Mouse (Mus musculus): Measurements from ENCODE around the gene Arid1b. TPM values are rescaled to one million over a fixed set of nuclear protein-coding genes. Genes with fewer than 3 reads are reported as not detected.

Gene Arid1b
- total RNA-seq, 1 experiment = 9.2 TPM

DNA sequence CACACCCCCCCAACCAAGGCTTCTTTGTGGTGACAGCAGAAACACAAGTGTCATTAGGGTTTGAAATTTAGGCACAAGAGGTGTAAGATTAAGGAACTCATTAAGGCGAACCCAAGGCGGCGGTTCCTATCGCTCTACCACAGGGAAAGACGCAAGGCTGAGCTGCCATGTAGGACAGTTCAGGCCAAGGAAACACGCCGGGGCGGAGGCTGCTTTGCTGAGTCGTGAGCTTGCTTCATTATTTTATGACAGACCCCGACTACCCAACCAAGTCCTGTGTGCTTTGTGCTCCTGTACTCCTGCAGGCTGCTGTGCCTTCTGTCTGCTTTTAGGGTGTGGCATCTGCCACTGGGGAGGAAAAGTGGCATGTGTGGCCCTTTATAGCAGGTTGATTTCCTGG lies 2.5 kb upstream of the Arid1b start:
- no peak for DNase-seq (ENCODE audit: low read depth, low spot score)
- Histone ChIP-seq H3K4me3 (ENCODE audit: insufficient read depth in 1 of 2, low read depth in 1 of 2, low read length in 2 of 2, poor library complexity in 1 of 2, severe bottlenecking in 1 of 2) (no peak overlapping the region), H3K9ac (ENCODE audit: insufficient read depth, low read depth, low read length, poor library complexity, severe bottlenecking) (no peak overlapping the region), H3K4me1 (ENCODE audit: control insufficient read depth in 2 of 2, insufficient read depth in 2 of 2, low read length in 2 of 2, poor library complexity in 1 of 2) (peaks cover 0 to 5% of the 10 kb centered on the region in 2 experiments; a peak in 1 of 4 replicates), H3K27ac (ENCODE audit: insufficient read depth, low read depth, low read length, poor library complexity, severe bottlenecking) (no peak overlapping the region), H3K36me3 (ENCODE audit: control insufficient read depth, insufficient read depth, low read length, poor library complexity, severe bottlenecking) (no peaks in the 10 kb centered on the region), H3K9me3 (ENCODE audit: control insufficient read depth, insufficient read depth, low read depth, low read length) (no peaks in the 10 kb centered on the region)
- TF ChIP-seq MAFK (IDR thresholded peaks at IDR 0.05; ENCODE audit: insufficient read depth, low read depth, low read length) (no peak), CHD2 (IDR thresholded peaks at IDR 0.05; ENCODE audit: low read depth, low read length) (no peak), ZC3H11A (IDR thresholded peaks at IDR 0.05; ENCODE audit: borderline replicate concordance, low read depth, low read length) (no peak), HCFC1 (IDR thresholded peaks at IDR 0.05; ENCODE audit: borderline replicate concordance, insufficient read depth, low read length) (no peak), ZNF384 (IDR thresholded peaks at IDR 0.05; ENCODE audit: low read depth, low read length) (no peak)
- in situ Hi-C loops (cut with MboI; ENCODE audit: low sequenced_read_pairs in 2 of 2, unreplicated experiment in 2 of 2) = no loop called here

DNA sequence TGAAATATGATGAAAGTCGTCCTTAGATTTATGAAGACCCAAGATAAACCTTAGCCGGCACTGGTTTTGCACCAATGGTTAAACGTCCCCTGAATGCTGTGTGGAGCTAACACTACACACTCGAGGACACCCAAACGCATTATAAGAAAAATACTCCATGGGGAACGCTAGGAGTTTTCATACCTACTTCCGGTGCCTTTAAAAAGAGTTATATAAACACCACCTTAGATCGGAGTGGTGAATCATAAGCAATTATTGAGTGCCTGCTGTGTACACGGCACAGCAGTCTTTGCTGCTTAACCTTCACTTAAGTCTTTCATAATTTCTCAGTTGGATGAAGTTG lies 664 bp upstream of the Arid1b start:
- TF ChIP-seq HCFC1 (IDR thresholded peaks at IDR 0.05; ENCODE audit: borderline replicate concordance, insufficient read depth, low read length) = no peak
- TF ChIP-seq ZNF384 (IDR thresholded peaks at IDR 0.05; ENCODE audit: low read depth, low read length) = no peak
- no peak for TF ChIP-seq MAFK (IDR thresholded peaks at IDR 0.05; ENCODE audit: insufficient read depth, low read depth, low read length)
- no peak for TF ChIP-seq CHD2 (IDR thresholded peaks at IDR 0.05; ENCODE audit: low read depth, low read length)
- no peak for TF ChIP-seq ZC3H11A (IDR thresholded peaks at IDR 0.05; ENCODE audit: borderline replicate concordance, low read depth, low read length)
- Histone ChIP-seq H3K27ac (ENCODE audit: insufficient read depth, low read depth, low read length, poor library complexity, severe bottlenecking) (no peak overlapping the region; the same call in 1 of the 2 replicates), H3K36me3 (ENCODE audit: control insufficient read depth, insufficient read depth, low read length, poor library complexity, severe bottlenecking) (no peaks in the 10 kb centered on the region), H3K9me3 (ENCODE audit: control insufficient read depth, insufficient read depth, low read depth, low read length) (no peaks in the 10 kb centered on the region), H3K9ac (ENCODE audit: insufficient read depth, low read depth, low read length, poor library complexity, severe bottlenecking) (peak overlapping the region; percentile 90), H3K4me1 (ENCODE audit: control insufficient read depth in 2 of 2, insufficient read depth in 2 of 2, low read length in 2 of 2, poor library complexity in 1 of 2) (peaks cover 0 to 7% of the 10 kb centered on the region in 2 experiments; a peak in 1 of 4 replicates), H3K4me3 (ENCODE audit: insufficient read depth in 1 of 2, low read depth in 1 of 2, low read length in 2 of 2, poor library complexity in 1 of 2, severe bottlenecking in 1 of 2) (peak overlapping the region; percentile 84 to 90)
- no peak for DNase-seq (ENCODE audit: low read depth, low spot score)
- in situ Hi-C loops (cut with MboI; ENCODE audit: low sequenced_read_pairs in 2 of 2, unreplicated experiment in 2 of 2) = no loop called here

GRCm38 (mm10) chr17:4994504-4994812 lies 326 bp downstream of the Arid1b start:
- peak overlapping the region; percentile 85 for H3K27ac ChIP-seq (ENCODE audit: insufficient read depth, low read depth, low read length, poor library complexity, severe bottlenecking)
- H3K36me3 ChIP-seq (ENCODE audit: control insufficient read depth, insufficient read depth, low read length, poor library complexity, severe bottlenecking) = no peaks in the 10 kb centered on the region
- H3K9ac ChIP-seq (ENCODE audit: insufficient read depth, low read depth, low read length, poor library complexity, severe bottlenecking) = peak overlapping the region; percentile 90
- in situ Hi-C loops (cut with MboI; ENCODE audit: low sequenced_read_pairs in 2 of 2, unreplicated experiment in 2 of 2) = no loop called here
- no peak for DNase-seq (ENCODE audit: low read depth, low spot score)
- peak overlapping the region; percentile 84 to 90 for H3K4me3 ChIP-seq (ENCODE audit: insufficient read depth in 1 of 2, low read depth in 1 of 2, low read length in 2 of 2, poor library complexity in 1 of 2, severe bottlenecking in 1 of 2)
- peaks cover 0 to 7% of the 10 kb centered on the region in 2 experiments; a peak in 1 of 4 replicates for H3K4me1 ChIP-seq (ENCODE audit: control insufficient read depth in 2 of 2, insufficient read depth in 2 of 2, low read length in 2 of 2, poor library complexity in 1 of 2)
- TF ChIP-seq CHD2 (IDR thresholded peaks at IDR 0.05; ENCODE audit: low read depth, low read length) (no peak), ZC3H11A (IDR thresholded peaks at IDR 0.05; ENCODE audit: borderline replicate concordance, low read depth, low read length) (no peak), MAFK (IDR thresholded peaks at IDR 0.05; ENCODE audit: insufficient read depth, low read depth, low read length) (no peak), HCFC1 (IDR thresholded peaks at IDR 0.05; ENCODE audit: borderline replicate concordance, insufficient read depth, low read length) (no peak), ZNF384 (IDR thresholded peaks at IDR 0.05; ENCODE audit: low read depth, low read length) (no peak)
- H3K9me3 ChIP-seq (ENCODE audit: control insufficient read depth, insufficient read depth, low read depth, low read length) = no peaks in the 10 kb centered on the region

DNA sequence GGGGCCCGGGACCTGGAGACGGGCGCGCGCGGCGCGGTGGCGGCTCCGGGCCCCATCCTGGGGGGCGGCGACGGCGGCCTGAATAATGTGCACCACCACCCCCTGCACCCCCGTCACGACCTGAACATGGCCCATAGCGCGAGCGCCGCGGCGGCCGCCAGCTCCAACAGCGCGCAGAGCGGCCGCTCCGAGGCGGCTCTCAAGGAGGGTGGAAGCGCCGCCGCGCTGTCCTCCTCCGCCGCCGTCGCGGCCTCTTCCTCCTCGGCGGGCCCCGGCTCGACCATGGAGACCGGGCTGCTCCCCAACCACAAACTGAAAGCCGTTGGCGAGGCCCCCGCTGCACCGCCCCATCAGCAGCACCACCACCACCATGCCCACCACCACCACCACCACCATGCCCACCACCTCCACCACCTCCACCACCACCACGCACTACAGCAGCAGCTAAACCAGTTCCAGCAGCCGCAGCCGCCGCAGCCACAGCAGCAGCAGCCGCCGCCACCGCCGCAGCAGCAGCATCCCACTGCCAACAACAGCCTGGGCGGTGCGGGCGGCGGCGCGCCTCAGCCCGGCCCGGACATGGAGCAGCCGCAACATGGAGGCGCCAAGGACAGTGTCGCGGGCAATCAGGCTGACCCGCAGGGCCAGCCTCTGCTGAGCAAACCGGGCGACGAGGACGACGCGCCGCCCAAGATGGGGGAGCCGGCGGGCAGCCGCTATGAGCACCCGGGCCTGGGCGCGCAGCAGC lies 855 bp downstream of the Arid1b start:
- DNase-seq (ENCODE audit: low read depth, low spot score) = no peak
- in situ Hi-C loops (cut with MboI; ENCODE audit: low sequenced_read_pairs in 2 of 2, unreplicated experiment in 2 of 2) = no loop called here
- Histone ChIP-seq H3K36me3 (ENCODE audit: control insufficient read depth, insufficient read depth, low read length, poor library complexity, severe bottlenecking) (no peaks in the 10 kb centered on the region), H3K27ac (ENCODE audit: insufficient read depth, low read depth, low read length, poor library complexity, severe bottlenecking) (peak overlapping the region; percentile 85), H3K9ac (ENCODE audit: insufficient read depth, low read depth, low read length, poor library complexity, severe bottlenecking) (peak overlapping the region; percentile 90), H3K4me3 (ENCODE audit: insufficient read depth in 1 of 2, low read depth in 1 of 2, low read length in 2 of 2, poor library complexity in 1 of 2, severe bottlenecking in 1 of 2) (peak overlapping the region; percentile 84 to 86), H3K4me1 (ENCODE audit: control insufficient read depth in 2 of 2, insufficient read depth in 2 of 2, low read length in 2 of 2, poor library complexity in 1 of 2) (peaks cover 0 to 7% of the 10 kb centered on the region in 2 experiments; a peak in 1 of 4 replicates), H3K9me3 (ENCODE audit: control insufficient read depth, insufficient read depth, low read depth, low read length) (no peaks in the 10 kb centered on the region)
- TF ChIP-seq HCFC1 (IDR thresholded peaks at IDR 0.05; ENCODE audit: borderline replicate concordance, insufficient read depth, low read length) (no peak; the same call in 1 of the 2 replicates), CHD2 (IDR thresholded peaks at IDR 0.05; ENCODE audit: low read depth, low read length) (no peak), MAFK (IDR thresholded peaks at IDR 0.05; ENCODE audit: insufficient read depth, low read depth, low read length) (no peak), ZC3H11A (IDR thresholded peaks at IDR 0.05; ENCODE audit: borderline replicate concordance, low read depth, low read length) (no peak), ZNF384 (IDR thresholded peaks at IDR 0.05; ENCODE audit: low read depth, low read length) (no peak)

Data from ES-E14 (cell line).